Mouse (Mus musculus): ENCODE data around the gene Trio. TPM values are rescaled to one million over a fixed set of nuclear protein-coding genes. Genes with fewer than 3 reads are reported as not detected.

Trio gene
- polyA plus RNA-seq, 1 experiment from 2014 or later, result 45.3 TPM

GRCm38 (mm10) chr15:28035601-28036000 lies 10.0 kb upstream of the Trio start:
- ATAC-seq (ENCODE audit: insufficient number of reproducible peaks, low FRiP score, low TSS enrichment, low read depth), result no peak
- H3K36me3 ChIP-seq, result no peaks in the 10 kb centered on the region
- H3K9me3 ChIP-seq (replicated peaks), result no peaks in the 10 kb centered on the region
- H3K4me2 ChIP-seq (replicated peaks), result no peak overlapping the region
- H3K4me1 ChIP-seq, result no peaks in the 10 kb centered on the region
- H3K27me3 ChIP-seq, result no peaks in the 10 kb centered on the region
- H3K9ac ChIP-seq, result no peak overlapping the region
- H3K27ac ChIP-seq (replicated peaks), result no peak overlapping the region
- H3K4me3 ChIP-seq (replicated peaks), result no peak overlapping the region
- WGBS, result 84% methylated on average over 10 of the region's 10 CpGs

GRCm38 (mm10) chr15:28034636-28035035 lies 9.0 kb upstream of the Trio start:
- H3K27ac ChIP-seq (replicated peaks), result no peak overlapping the region
- H3K9ac ChIP-seq, result no peak overlapping the region
- H3K4me2 ChIP-seq (replicated peaks), result no peak overlapping the region
- H3K36me3 ChIP-seq, result no peaks in the 10 kb centered on the region
- no peaks in the 10 kb centered on the region for H3K4me1 ChIP-seq
- 74% methylated on average over 10 of the region's 10 CpGs for WGBS
- no peaks in the 10 kb centered on the region for H3K27me3 ChIP-seq
- no peaks in the 10 kb centered on the region for H3K9me3 ChIP-seq (replicated peaks)
- no peak overlapping the region for H3K4me3 ChIP-seq (replicated peaks)
- ATAC-seq (ENCODE audit: insufficient number of reproducible peaks, low FRiP score, low TSS enrichment, low read depth), result no peak

- H3K4me2 ChIP-seq (replicated peaks), result no peak overlapping the region
- no peaks in the 10 kb centered on the region for H3K36me3 ChIP-seq
- H3K4me1 ChIP-seq, result peaks cover 7% of the 10 kb centered on the region; the same call in 1 of the 2 replicates
- no peak for ATAC-seq (ENCODE audit: insufficient number of reproducible peaks, low FRiP score, low TSS enrichment, low read depth)
- H3K9ac ChIP-seq, result no peak overlapping the region
- 78% methylated on average over 7 of the region's 7 CpGs for WGBS
- H3K9me3 ChIP-seq (replicated peaks), result no peaks in the 10 kb centered on the region
- no peak overlapping the region for H3K4me3 ChIP-seq (replicated peaks)
- no peaks in the 10 kb centered on the region for H3K27me3 ChIP-seq
- H3K27ac ChIP-seq (replicated peaks), result no peak overlapping the region
These were observed 3.7 kb upstream of the Trio start for GRCm38 (mm10) chr15:28029371-28029770.

- Histone ChIP-seq H3K27me3 (no peaks in the 10 kb centered on the region), H3K4me3 (replicated peaks) (no peak overlapping the region), H3K9ac (no peak overlapping the region), H3K4me1 (peaks cover 13% of the 10 kb centered on the region), H3K9me3 (replicated peaks) (no peaks in the 10 kb centered on the region), H3K27ac (replicated peaks) (no peak overlapping the region), H3K4me2 (replicated peaks) (no peak overlapping the region), H3K36me3 (no peaks in the 10 kb centered on the region)
- ATAC-seq (ENCODE audit: insufficient number of reproducible peaks, low FRiP score, low TSS enrichment, low read depth), result no peak
- 91% methylated on average over 6 of the region's 6 CpGs for WGBS
These were observed 2.9 kb upstream of the Trio start for GRCm38 (mm10) chr15:28028542-28028941.

GRCm38 (mm10) chr15:28026167-28026481 lies 476 bp upstream of the Trio start:
- peaks cover 36% of the 10 kb centered on the region for H3K4me1 ChIP-seq
- peak overlapping the region; percentile 78 for H3K4me3 ChIP-seq (replicated peaks)
- H3K27me3 ChIP-seq, result no peaks in the 10 kb centered on the region
- H3K9ac ChIP-seq, result peak overlapping the region; percentile 39
- WGBS, result under 1% methylated on average over 18 of the region's 18 CpGs
- peak overlapping the region; percentile 74 for H3K27ac ChIP-seq (replicated peaks)
- H3K36me3 ChIP-seq, result no peaks in the 10 kb centered on the region
- no peak for ATAC-seq (ENCODE audit: insufficient number of reproducible peaks, low FRiP score, low TSS enrichment, low read depth)
- H3K4me2 ChIP-seq (replicated peaks), result peak overlapping the region; percentile 89
- no peaks in the 10 kb centered on the region for H3K9me3 ChIP-seq (replicated peaks)

GRCm38 (mm10) chr15:28024965-28025338 lies 696 bp downstream of the Trio start:
- Histone ChIP-seq H3K4me3 (replicated peaks) (peak overlapping the region; percentile 78), H3K9ac (peak overlapping the region; percentile 94), H3K27ac (replicated peaks) (peak overlapping the region; percentile 98), H3K9me3 (replicated peaks) (no peaks in the 10 kb centered on the region), H3K36me3 (no peaks in the 10 kb centered on the region), H3K4me2 (replicated peaks) (peak overlapping the region; percentile 89), H3K4me1 (peaks cover 45% of the 10 kb centered on the region), H3K27me3 (no peaks in the 10 kb centered on the region)
- peak; percentile 11 for ATAC-seq (ENCODE audit: insufficient number of reproducible peaks, low FRiP score, low TSS enrichment, low read depth)
- under 1% methylated on average over 54 of the region's 54 CpGs for WGBS

- H3K9ac ChIP-seq, result peak overlapping the region; percentile 94
- WGBS, result under 1% methylated on average over 77 of the region's 81 CpGs
- H3K27ac ChIP-seq (replicated peaks), result peak overlapping the region; percentile 98
- H3K4me1 ChIP-seq, result peaks cover 51% of the 10 kb centered on the region
- H3K4me2 ChIP-seq (replicated peaks), result peak overlapping the region; percentile 89
- H3K9me3 ChIP-seq (replicated peaks), result no peaks in the 10 kb centered on the region
- H3K27me3 ChIP-seq, result no peaks in the 10 kb centered on the region
- H3K4me3 ChIP-seq (replicated peaks), result peak overlapping the region; percentile 78
- H3K36me3 ChIP-seq, result no peaks in the 10 kb centered on the region
- ATAC-seq (ENCODE audit: insufficient number of reproducible peaks, low FRiP score, low TSS enrichment, low read depth), result peak; percentile 63
These were observed 1.4 kb downstream of the Trio start for GRCm38 (mm10) chr15:28024031-28024964.

- WGBS, result 22% methylated on average over 15 of the region's 15 CpGs
- H3K36me3 ChIP-seq, result no peaks in the 10 kb centered on the region
- no peaks in the 10 kb centered on the region for H3K9me3 ChIP-seq (replicated peaks)
- no peak overlapping the region for H3K27ac ChIP-seq (replicated peaks)
- no peak overlapping the region for H3K4me2 ChIP-seq (replicated peaks)
- no peaks in the 10 kb centered on the region for H3K27me3 ChIP-seq
- H3K9ac ChIP-seq, result no peak overlapping the region
- peaks cover 52% of the 10 kb centered on the region for H3K4me1 ChIP-seq
- no peak overlapping the region; the same call in 1 of the 2 replicates for H3K4me3 ChIP-seq (replicated peaks)
- no peak for ATAC-seq (ENCODE audit: insufficient number of reproducible peaks, low FRiP score, low TSS enrichment, low read depth)
These were observed 3.9 kb downstream of the Trio start for GRCm38 (mm10) chr15:28021591-28022209.

- ATAC-seq (ENCODE audit: insufficient number of reproducible peaks, low FRiP score, low TSS enrichment, low read depth), result no peak
- no peaks in the 10 kb centered on the region for H3K9me3 ChIP-seq (replicated peaks)
- peaks cover 45% of the 10 kb centered on the region for H3K4me1 ChIP-seq
- H3K9ac ChIP-seq, result no peak overlapping the region
- H3K4me2 ChIP-seq (replicated peaks), result no peak overlapping the region
- H3K27ac ChIP-seq (replicated peaks), result no peak overlapping the region
- H3K27me3 ChIP-seq, result no peaks in the 10 kb centered on the region
- no peak overlapping the region for H3K4me3 ChIP-seq (replicated peaks)
- H3K36me3 ChIP-seq, result no peaks in the 10 kb centered on the region
- WGBS, result 62% methylated on average over 7 of the region's 7 CpGs
These were observed 6.1 kb downstream of the Trio start for GRCm38 (mm10) chr15:28019393-28020070.

- Histone ChIP-seq H3K9me3 (replicated peaks) (no peaks in the 10 kb centered on the region), H3K27me3 (no peaks in the 10 kb centered on the region), H3K27ac (replicated peaks) (no peak overlapping the region), H3K4me3 (replicated peaks) (no peak overlapping the region), H3K9ac (no peak overlapping the region), H3K4me2 (replicated peaks) (no peak overlapping the region), H3K36me3 (no peaks in the 10 kb centered on the region), H3K4me1 (peaks cover 24% of the 10 kb centered on the region)
- ATAC-seq (ENCODE audit: insufficient number of reproducible peaks, low FRiP score, low TSS enrichment, low read depth), result no peak
- 60% methylated on average over 3 of the region's 3 CpGs for WGBS
These were observed 18.1 kb downstream of the Trio start for GRCm38 (mm10) chr15:28007516-28007915.

GRCm38 (mm10) chr15:28004192-28004767 lies 21.4 kb downstream of the Trio start:
- H3K27me3 ChIP-seq, result no peaks in the 10 kb centered on the region
- H3K4me3 ChIP-seq (replicated peaks), result no peak overlapping the region
- H3K4me1 ChIP-seq, result peaks cover 29% of the 10 kb centered on the region
- 35% methylated on average over 5 of the region's 5 CpGs for WGBS
- no peaks in the 10 kb centered on the region for H3K36me3 ChIP-seq
- ATAC-seq (ENCODE audit: insufficient number of reproducible peaks, low FRiP score, low TSS enrichment, low read depth), result no peak
- H3K4me2 ChIP-seq (replicated peaks), result no peak overlapping the region
- H3K9ac ChIP-seq, result no peak overlapping the region
- peak overlapping the region; percentile 48; the same call in 1 of the 2 replicates for H3K27ac ChIP-seq (replicated peaks)
- H3K9me3 ChIP-seq (replicated peaks), result no peaks in the 10 kb centered on the region

Data from embryonic facial prominence, embryonic 15.5 days (tissue).